Mouse (Mus musculus): ENCODE results near the gene Sgcd.

GRCm38 (mm10) chr11:47695611-47696010 lies 293.2 kb downstream of the Sgcd start:
- TF ChIP-seq CTCF (IDR thresholded peaks at IDR 0.05; ENCODE audit: extremely low read depth, insufficient read depth, low read length) (no peak), POLR2A (IDR thresholded peaks at IDR 0.05; ENCODE audit: extremely low read depth, insufficient read depth, low read length) (no peak)

Measured in cortical plate, adult 2 months (tissue).